Mouse (Mus musculus) lung, postnatal 14 days (tissue): ENCODE results near the gene Zfp691.

Experiments
- DNase-seq: peaks from one replicate; pipeline ENCODE4 v3.0.0; 2021

Gene Zfp691

GRCm38 (mm10) chr4:119167068-119167467, 6.9 kb downstream of the Zfp691 start:
- no peak for DNase-seq

- DNase-seq: no peak
Observed at GRCm38 (mm10) chr4:119165916-119166315, 8.1 kb downstream of the Zfp691 start.

GRCm38 (mm10) chr4:119162990-119163389, 11.0 kb downstream of the Zfp691 start:
- no peak for DNase-seq

- DNase-seq: no peak
Observed at GRCm38 (mm10) chr4:119161358-119161757, 12.6 kb downstream of the Zfp691 start.

GRCm38 (mm10) chr4:119157891-119158290, 16.1 kb downstream of the Zfp691 start:
- DNase-seq: no peak

GRCm38 (mm10) chr4:119157186-119157585, 16.8 kb downstream of the Zfp691 start:
- DNase-seq: peak; percentile 84

GRCm38 (mm10) chr4:119148741-119149140, 25.3 kb downstream of the Zfp691 start:
- DNase-seq: no peak

- DNase-seq: no peak
Observed at GRCm38 (mm10) chr4:119147347-119147746, 26.6 kb downstream of the Zfp691 start.

- no peak for DNase-seq
Observed at GRCm38 (mm10) chr4:119146816-119147215, 27.2 kb downstream of the Zfp691 start.

GRCm38 (mm10) chr4:119142230-119142871, 31.6 kb downstream of the Zfp691 start:
- DNase-seq: peak; percentile 70

- no peak for DNase-seq
Observed at GRCm38 (mm10) chr4:119141191-119141590, 32.8 kb downstream of the Zfp691 start.

GRCm38 (mm10) chr4:119140126-119140525, 33.9 kb downstream of the Zfp691 start:
- peak; percentile 53 for DNase-seq

- no peak for DNase-seq
Observed at GRCm38 (mm10) chr4:119138776-119139175, 35.2 kb downstream of the Zfp691 start.

- DNase-seq: peak; percentile 79
Observed at GRCm38 (mm10) chr4:119138171-119138570, 35.8 kb downstream of the Zfp691 start.

- no peak for DNase-seq
Observed at GRCm38 (mm10) chr4:119137313-119137712, 36.7 kb downstream of the Zfp691 start.

GRCm38 (mm10) chr4:119133860-119134259, 40.1 kb downstream of the Zfp691 start:
- DNase-seq: no peak

GRCm38 (mm10) chr4:119133306-119133705, 40.7 kb downstream of the Zfp691 start:
- no peak for DNase-seq

- DNase-seq: no peak
Observed at GRCm38 (mm10) chr4:119131189-119131910, 42.6 kb downstream of the Zfp691 start.

- no peak for DNase-seq
Observed at GRCm38 (mm10) chr4:119129096-119129495, 44.9 kb downstream of the Zfp691 start.

GRCm38 (mm10) chr4:119128547-119128946, 45.4 kb downstream of the Zfp691 start:
- no peak for DNase-seq

- peak; percentile 34 for DNase-seq
Observed at GRCm38 (mm10) chr4:119127229-119127628, 46.8 kb downstream of the Zfp691 start.

- DNase-seq: peak; percentile 36
Observed at GRCm38 (mm10) chr4:119125577-119126270, 48.3 kb downstream of the Zfp691 start.

- no peak for DNase-seq
Observed at GRCm38 (mm10) chr4:119124771-119125273, 49.2 kb downstream of the Zfp691 start.

- DNase-seq: peak; percentile 72
Observed at GRCm38 (mm10) chr4:119121249-119121648, 52.7 kb downstream of the Zfp691 start.
